Mouse (Mus musculus): Measurements from ENCODE around the gene Tmbim1. TPM values are rescaled to one million over a fixed set of nuclear protein-coding genes. Genes with fewer than 3 reads are reported as not detected.
A peak's percentile ranks its signal among the peaks of the same experiment; 100 is the strongest.

Tmbim1 gene
- polyA plus RNA-seq, 1 experiment from 2014 or later: 105 TPM

DNA sequence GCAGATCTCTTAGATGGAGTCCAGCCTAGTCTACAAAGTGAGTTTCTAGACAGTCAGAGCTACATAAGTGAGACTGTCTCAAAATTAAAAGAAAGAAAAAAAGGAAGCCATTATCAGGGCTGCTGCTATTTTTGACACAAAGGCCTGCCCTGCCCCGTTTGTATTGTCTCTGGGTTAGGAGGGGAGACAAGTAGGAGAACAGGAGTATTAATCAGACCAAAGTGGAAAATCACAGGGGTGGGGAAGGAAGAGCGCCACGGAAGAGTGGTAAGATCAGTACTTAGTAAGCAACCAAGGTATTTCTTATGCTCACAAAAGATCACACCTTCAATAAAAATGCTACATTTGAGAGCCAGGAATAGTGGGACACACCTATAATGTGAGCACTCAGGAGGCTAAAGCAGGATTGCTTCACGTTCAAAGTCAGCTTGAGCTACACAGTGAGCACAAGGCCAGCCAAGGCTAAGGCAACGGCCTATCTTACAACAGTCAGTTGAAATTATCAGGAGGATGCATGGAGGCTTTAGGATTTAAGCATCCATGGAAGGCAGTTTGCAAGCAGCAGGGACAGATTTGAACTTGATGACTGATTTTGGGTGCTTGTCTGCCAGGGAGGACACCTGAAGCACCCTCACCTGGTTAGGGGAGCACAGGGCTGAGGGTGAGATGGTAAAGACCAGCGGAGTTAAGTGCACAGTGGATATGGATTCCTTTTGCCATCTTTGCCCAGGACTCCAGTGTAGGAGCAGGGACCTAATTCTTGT is 4.9 kb downstream of the Tmbim1 start:
- ATAC-seq (ENCODE audit: insufficient read depth, low FRiP score): no peak
- H3K27me3 ChIP-seq (ENCODE audit: control insufficient read depth, insufficient read depth, low read length): no peaks in the 10 kb centered on the region
- peak overlapping the region; percentile 83; the same call in 1 of the 2 replicates for H3K4me2 ChIP-seq (ENCODE audit: low read depth, low read length)
- H3K4me3 ChIP-seq (replicated peaks; ENCODE audit: low read length): 0 out of 2 replicates have a peak overlapping the region, but pooled peaks have one; percentile 0
- no peaks in the 10 kb centered on the region for H3K36me3 ChIP-seq (ENCODE audit: control insufficient read depth, insufficient read depth, low read length)
- peak overlapping the region; percentile 49; the same call in 1 of the 2 replicates for H3K9ac ChIP-seq (ENCODE audit: low read length)
- 65% methylated on average over 6 of the region's 6 CpGs for WGBS
- H3K9me3 ChIP-seq (replicated peaks; ENCODE audit: control insufficient read depth, low read length): no peaks in the 10 kb centered on the region
- peak overlapping the region; percentile 100 for H3K27ac ChIP-seq (ENCODE audit: low read length)
- peaks cover 79% of the 10 kb centered on the region for H3K4me1 ChIP-seq (ENCODE audit: control insufficient read depth, insufficient read depth, low read length)

DNA sequence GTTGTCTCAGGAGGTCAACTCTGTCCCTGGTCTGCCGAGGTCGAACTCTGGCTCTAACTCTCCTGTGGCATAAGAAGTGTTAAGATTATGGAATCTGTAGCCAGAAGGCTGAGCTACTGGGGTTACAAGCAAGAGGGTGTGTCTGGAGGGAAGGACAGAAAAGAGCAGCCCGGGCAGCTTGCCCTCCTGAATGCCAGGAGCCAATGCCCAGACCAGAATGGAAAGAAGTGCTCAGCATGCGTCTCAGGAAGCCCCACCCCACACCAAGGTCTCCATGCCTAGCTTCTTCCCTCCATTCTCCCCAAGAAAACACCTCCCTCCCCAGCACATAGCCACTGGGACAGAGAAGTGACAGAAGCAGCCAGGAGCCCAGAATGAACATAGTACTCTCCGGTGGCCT is 6.4 kb downstream of the Tmbim1 start:
- no peak for ATAC-seq (ENCODE audit: insufficient read depth, low FRiP score)
- H3K4me2 ChIP-seq (ENCODE audit: low read depth, low read length): peak overlapping the region; percentile 27; the same call in 1 of the 2 replicates

DNA sequence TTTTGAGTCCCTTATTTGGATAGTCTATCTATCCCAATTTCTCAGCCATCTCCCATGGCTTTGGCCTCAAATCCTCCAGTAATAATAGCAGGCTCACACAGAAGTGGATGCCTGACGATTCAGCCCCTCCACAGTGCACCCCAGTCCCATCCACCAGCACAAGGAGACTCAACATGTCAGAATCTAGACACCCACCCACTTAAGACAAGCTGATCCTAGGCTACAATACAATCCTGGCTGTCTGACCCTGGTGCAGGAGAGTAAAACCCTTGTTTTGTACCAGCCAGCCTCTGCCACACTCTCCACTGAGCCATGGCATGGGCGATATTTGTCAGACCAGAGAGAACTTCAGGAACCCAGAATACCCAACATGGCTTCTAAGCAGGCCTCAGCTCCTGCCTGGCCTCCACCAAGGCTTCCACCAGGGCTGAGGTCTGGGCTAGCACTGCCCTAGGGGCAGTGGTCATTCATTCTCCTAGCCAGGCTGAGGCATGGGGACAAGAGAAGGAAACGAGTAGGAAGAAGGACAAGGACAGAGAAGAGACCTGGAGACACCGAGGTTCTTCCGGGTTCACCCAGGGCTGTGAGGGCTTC is 7.2 kb downstream of the Tmbim1 start:
- Histone ChIP-seq H3K27ac (ENCODE audit: low read length) (peak overlapping the region; percentile 100), H3K4me2 (ENCODE audit: low read depth, low read length) (peak overlapping the region; percentile 59; the same call in 1 of the 2 replicates), H3K4me3 (replicated peaks; ENCODE audit: low read length) (no peak overlapping the region), H3K36me3 (ENCODE audit: control insufficient read depth, insufficient read depth, low read length) (no peaks in the 10 kb centered on the region), H3K27me3 (ENCODE audit: control insufficient read depth, insufficient read depth, low read length) (no peaks in the 10 kb centered on the region), H3K9me3 (replicated peaks; ENCODE audit: control insufficient read depth, low read length) (no peaks in the 10 kb centered on the region), H3K4me1 (ENCODE audit: control insufficient read depth, insufficient read depth, low read length) (peaks cover 91% of the 10 kb centered on the region), H3K9ac (ENCODE audit: low read length) (peak overlapping the region; percentile 47)
- no peak for ATAC-seq (ENCODE audit: insufficient read depth, low FRiP score)
- 74% methylated on average over 5 of the region's 5 CpGs for WGBS

More for the DNA sequence above, 6.4 kb downstream of the Tmbim1 start:
- no peaks in the 10 kb centered on the region for H3K27me3 ChIP-seq (ENCODE audit: control insufficient read depth, insufficient read depth, low read length)
- 53% methylated on average over 5 of the region's 5 CpGs for WGBS
- H3K27ac ChIP-seq (ENCODE audit: low read length): peak overlapping the region; percentile 100
- no peaks in the 10 kb centered on the region for H3K36me3 ChIP-seq (ENCODE audit: control insufficient read depth, insufficient read depth, low read length)
- H3K4me1 ChIP-seq (ENCODE audit: control insufficient read depth, insufficient read depth, low read length): peaks cover 85% of the 10 kb centered on the region
- peak overlapping the region; percentile 57; the same call in 1 of the 2 replicates for H3K9ac ChIP-seq (ENCODE audit: low read length)
- no peak overlapping the region; the same call in 1 of the 2 replicates for H3K4me3 ChIP-seq (replicated peaks; ENCODE audit: low read length)
- no peaks in the 10 kb centered on the region for H3K9me3 ChIP-seq (replicated peaks; ENCODE audit: control insufficient read depth, low read length)

DNA sequence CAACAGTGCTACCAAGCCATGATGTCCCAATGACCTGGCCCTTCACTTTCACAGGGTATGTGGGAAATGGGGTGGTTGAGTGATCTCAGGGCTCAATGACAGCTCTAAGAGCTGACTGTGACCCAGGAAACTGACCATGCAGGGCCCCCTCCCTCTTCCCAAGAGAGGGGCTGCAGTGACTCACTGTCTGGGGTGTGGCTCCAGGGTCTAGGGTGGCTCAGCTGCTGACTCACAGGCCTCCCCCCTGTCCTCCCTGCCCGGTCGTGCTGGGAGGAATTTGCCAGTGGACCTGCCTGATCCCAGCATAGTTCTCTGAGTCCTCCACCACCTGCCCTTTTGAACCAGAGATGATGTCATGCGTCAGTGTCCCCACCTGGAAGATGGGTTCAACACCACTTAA is 8.2 kb downstream of the Tmbim1 start:
- H3K4me1 ChIP-seq (ENCODE audit: control insufficient read depth, insufficient read depth, low read length): peaks cover 83% of the 10 kb centered on the region
- no peaks in the 10 kb centered on the region for H3K9me3 ChIP-seq (replicated peaks; ENCODE audit: control insufficient read depth, low read length)
- no peak for ATAC-seq (ENCODE audit: insufficient read depth, low FRiP score)
- 29% methylated on average over 3 of the region's 3 CpGs for WGBS
- H3K27ac ChIP-seq (ENCODE audit: low read length): peak overlapping the region; percentile 100
- peaks cover 6% of the 10 kb centered on the region; the same call in 1 of the 2 replicates for H3K36me3 ChIP-seq (ENCODE audit: control insufficient read depth, insufficient read depth, low read length)
- H3K27me3 ChIP-seq (ENCODE audit: control insufficient read depth, insufficient read depth, low read length): no peaks in the 10 kb centered on the region
- H3K4me2 ChIP-seq (ENCODE audit: low read depth, low read length): peak overlapping the region; percentile 59
- H3K4me3 ChIP-seq (replicated peaks; ENCODE audit: low read length): no peak overlapping the region; the same call in 1 of the 2 replicates
- H3K9ac ChIP-seq (ENCODE audit: low read length): peak overlapping the region; percentile 70

DNA sequence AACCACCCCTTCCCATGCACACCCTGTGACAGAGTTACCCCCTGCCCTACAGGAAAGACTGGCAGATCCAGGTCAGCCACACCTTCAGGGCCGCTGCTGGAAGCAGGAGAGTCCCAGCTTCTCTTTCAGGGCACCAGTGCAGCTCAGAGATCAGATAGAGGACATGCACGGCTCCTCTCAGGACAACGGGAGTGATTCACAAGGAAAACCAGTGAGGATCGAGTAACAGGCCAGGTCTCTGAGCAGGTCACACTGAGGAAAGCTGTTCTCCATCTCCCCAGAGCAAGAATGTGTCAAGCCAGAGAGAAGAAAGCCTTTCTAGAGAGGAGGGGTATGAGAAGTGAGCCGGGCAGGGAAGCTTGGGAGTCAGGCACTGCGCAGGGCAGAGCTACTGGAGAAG is 8.9 kb downstream of the Tmbim1 start:
- Histone ChIP-seq H3K4me2 (ENCODE audit: low read depth, low read length) (peak overlapping the region; percentile 59), H3K27ac (ENCODE audit: low read length) (peak overlapping the region; percentile 100), H3K4me3 (replicated peaks; ENCODE audit: low read length) (peak overlapping the region; percentile 29), H3K36me3 (ENCODE audit: control insufficient read depth, insufficient read depth, low read length) (peaks cover 7% of the 10 kb centered on the region; the same call in 1 of the 2 replicates), H3K4me1 (ENCODE audit: control insufficient read depth, insufficient read depth, low read length) (peaks cover 75% of the 10 kb centered on the region), H3K9me3 (replicated peaks; ENCODE audit: control insufficient read depth, low read length) (no peaks in the 10 kb centered on the region), H3K27me3 (ENCODE audit: control insufficient read depth, insufficient read depth, low read length) (no peaks in the 10 kb centered on the region), H3K9ac (ENCODE audit: low read length) (peak overlapping the region; percentile 70)
- peak; percentile 19; the same call in 1 of the 2 replicates for ATAC-seq (ENCODE audit: insufficient read depth, low FRiP score)
- 12% methylated on average over 6 of the region's 6 CpGs for WGBS

DNA sequence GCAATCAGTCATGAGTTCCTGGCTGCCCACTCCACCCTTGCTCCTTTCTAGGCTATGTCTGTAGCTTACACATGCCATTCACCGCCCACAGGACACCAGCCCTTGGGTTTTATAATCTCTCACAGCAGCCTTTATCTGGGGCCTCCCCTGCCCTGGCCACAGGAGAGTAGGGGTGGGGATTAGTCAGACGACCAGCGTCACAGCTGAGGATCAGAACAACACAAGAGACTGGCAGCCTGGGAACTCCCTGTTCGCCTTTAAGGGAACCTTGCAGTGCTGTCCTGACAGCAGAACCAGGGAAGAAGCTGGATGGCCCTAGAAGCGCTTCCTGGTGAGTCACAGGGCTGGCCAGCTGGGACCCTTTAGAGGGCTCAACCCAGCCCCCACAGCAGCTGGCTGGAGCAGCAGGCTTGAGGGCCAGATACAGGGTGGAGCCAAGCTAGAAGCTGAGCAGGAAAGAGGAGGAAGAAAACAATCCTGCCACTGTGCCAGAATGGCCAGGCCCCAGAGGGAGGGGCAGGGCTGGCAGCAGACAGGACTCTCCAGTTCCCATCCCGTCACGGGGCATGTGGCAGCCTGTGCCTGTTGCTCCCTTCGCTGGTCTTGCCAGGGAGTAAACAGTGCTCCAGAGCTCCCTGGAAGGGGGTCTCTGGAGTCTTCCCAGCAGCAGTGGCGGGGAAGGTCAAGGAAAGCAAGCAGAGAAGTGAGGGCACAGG is 9.8 kb downstream of the Tmbim1 start:
- peak overlapping the region; percentile 100 for H3K27ac ChIP-seq (ENCODE audit: low read length)
- H3K9ac ChIP-seq (ENCODE audit: low read length): peak overlapping the region; percentile 70
- H3K36me3 ChIP-seq (ENCODE audit: control insufficient read depth, insufficient read depth, low read length): peaks cover 10% of the 10 kb centered on the region
- H3K27me3 ChIP-seq (ENCODE audit: control insufficient read depth, insufficient read depth, low read length): no peaks in the 10 kb centered on the region
- H3K4me3 ChIP-seq (replicated peaks; ENCODE audit: low read length): peak overlapping the region; percentile 29
- peaks cover 67% of the 10 kb centered on the region for H3K4me1 ChIP-seq (ENCODE audit: control insufficient read depth, insufficient read depth, low read length)
- no peaks in the 10 kb centered on the region for H3K9me3 ChIP-seq (replicated peaks; ENCODE audit: control insufficient read depth, low read length)
- WGBS: 3% methylated on average over 9 of the region's 9 CpGs
- H3K4me2 ChIP-seq (ENCODE audit: low read depth, low read length): peak overlapping the region; percentile 59
- peak; percentile 90 for ATAC-seq (ENCODE audit: insufficient read depth, low FRiP score)

DNA sequence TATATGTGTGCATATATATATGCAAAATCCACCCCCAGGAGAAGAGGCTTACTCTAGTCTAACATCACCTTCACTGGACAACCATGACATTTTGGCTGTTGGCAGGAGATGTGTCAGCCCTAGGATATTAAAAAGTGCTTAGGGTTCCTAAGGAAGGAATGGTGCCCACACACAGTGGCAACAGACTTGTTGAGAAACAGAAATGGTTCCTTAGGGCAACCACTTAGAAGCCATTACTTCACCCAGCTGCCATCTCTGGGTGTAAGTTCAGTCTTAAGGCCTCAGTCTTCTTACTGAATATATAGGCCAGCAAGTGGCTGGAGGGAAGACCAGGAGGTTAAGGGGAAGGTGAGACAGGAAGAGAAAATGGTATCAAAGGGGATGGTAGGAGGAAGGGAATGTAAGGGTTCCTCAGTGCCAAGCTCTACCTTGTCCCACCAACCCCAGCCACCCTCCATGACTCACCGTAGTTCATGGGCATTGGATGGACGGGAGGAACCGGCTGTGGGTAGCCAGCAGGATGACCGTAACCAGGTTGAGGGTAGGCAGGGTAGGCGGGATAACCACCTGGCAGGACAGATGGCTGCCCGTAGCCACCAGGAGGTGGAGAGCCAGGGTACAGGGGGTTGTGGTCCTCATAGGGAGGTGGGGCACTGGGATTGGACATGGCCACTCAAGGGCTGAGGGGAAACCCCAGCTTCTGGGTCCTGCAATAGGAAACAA is 10.5 kb downstream of the Tmbim1 start:
- Histone ChIP-seq H3K36me3 (ENCODE audit: control insufficient read depth, insufficient read depth, low read length) (peaks cover 14% of the 10 kb centered on the region), H3K4me2 (ENCODE audit: low read depth, low read length) (peak overlapping the region; percentile 59), H3K9me3 (replicated peaks; ENCODE audit: control insufficient read depth, low read length) (no peaks in the 10 kb centered on the region), H3K9ac (ENCODE audit: low read length) (peak overlapping the region; percentile 70), H3K27me3 (ENCODE audit: control insufficient read depth, insufficient read depth, low read length) (no peaks in the 10 kb centered on the region), H3K4me3 (replicated peaks; ENCODE audit: low read length) (no peak overlapping the region), H3K4me1 (ENCODE audit: control insufficient read depth, insufficient read depth, low read length) (peaks cover 69% of the 10 kb centered on the region), H3K27ac (ENCODE audit: low read length) (peak overlapping the region; percentile 100)
- no peak for ATAC-seq (ENCODE audit: insufficient read depth, low FRiP score)
- WGBS: 78% methylated on average over 6 of the region's 6 CpGs

DNA sequence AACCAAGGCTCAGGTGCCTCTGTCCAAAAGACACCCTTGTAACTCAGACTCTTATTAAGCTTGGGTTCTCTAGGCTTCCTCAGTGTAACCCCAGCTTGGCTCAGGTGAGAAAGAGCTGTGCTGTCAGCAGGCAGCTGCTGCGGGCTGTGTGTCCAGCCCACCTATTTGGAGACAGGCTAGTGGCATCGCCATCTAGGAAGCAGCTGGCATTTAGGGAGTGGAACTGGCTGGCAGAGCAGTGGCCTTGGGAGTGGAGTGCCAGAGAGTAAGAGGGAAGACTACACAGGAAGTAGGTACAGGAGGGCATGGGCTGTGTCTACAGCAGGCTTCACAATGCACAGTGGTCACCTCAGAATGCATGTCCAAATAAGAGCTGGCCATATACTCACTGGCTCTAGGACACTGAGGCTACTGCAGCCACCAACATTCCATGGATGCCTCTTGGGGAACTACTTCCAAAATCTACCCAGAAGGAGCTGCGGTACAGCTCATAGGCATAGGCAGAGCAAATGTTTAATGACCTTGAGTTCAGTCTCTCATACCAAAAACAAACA is 11.3 kb downstream of the Tmbim1 start:
- H3K9ac ChIP-seq (ENCODE audit: low read length): no peak overlapping the region
- H3K27ac ChIP-seq (ENCODE audit: low read length): peak overlapping the region; percentile 46
- H3K4me2 ChIP-seq (ENCODE audit: low read depth, low read length): no peak overlapping the region
- WGBS: 81% methylated on average over 3 of the region's 3 CpGs
- H3K36me3 ChIP-seq (ENCODE audit: control insufficient read depth, insufficient read depth, low read length): peaks cover 14% of the 10 kb centered on the region
- peaks cover 68% of the 10 kb centered on the region for H3K4me1 ChIP-seq (ENCODE audit: control insufficient read depth, insufficient read depth, low read length)
- no peak overlapping the region for H3K4me3 ChIP-seq (replicated peaks; ENCODE audit: low read length)
- no peak for ATAC-seq (ENCODE audit: insufficient read depth, low FRiP score)
- no peaks in the 10 kb centered on the region for H3K9me3 ChIP-seq (replicated peaks; ENCODE audit: control insufficient read depth, low read length)
- no peaks in the 10 kb centered on the region for H3K27me3 ChIP-seq (ENCODE audit: control insufficient read depth, insufficient read depth, low read length)
